Mouse (Mus musculus): Measurements from ENCODE around the gene Abcc1. TPM values are rescaled to one million over a fixed set of nuclear protein-coding genes. Genes with fewer than 3 reads are reported as not detected.

Gene Abcc1
- polyA plus RNA-seq, 1 experiment from 2014 or later, result 5.0 TPM

- WGBS, result 53% methylated on average over 3 of the region's 3 CpGs
Observed at GRCm38 (mm10) chr16:14344967-14345366, 16.4 kb upstream of the Abcc1 start.

DNA sequence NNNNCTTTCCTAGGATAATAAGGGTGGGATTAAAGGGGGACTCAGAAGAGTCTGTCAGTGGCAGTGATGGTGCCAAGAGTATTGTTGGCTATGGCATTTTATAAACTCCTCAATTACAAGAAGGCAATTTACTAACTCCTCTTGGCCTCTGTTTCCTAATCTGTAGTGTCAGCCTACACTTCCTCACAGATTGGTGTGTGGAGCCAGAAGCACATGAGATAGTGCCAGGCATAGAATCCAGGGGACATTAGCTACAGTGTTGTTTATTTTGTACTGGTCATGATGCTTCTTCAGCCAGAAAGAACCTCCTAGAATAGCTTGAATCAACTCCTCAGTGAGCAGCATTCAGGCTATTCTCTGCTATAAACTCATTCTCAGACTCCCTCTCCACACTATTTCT is 9.8 kb upstream of the Abcc1 start:
- Histone ChIP-seq H3K9ac (replicated peaks; ENCODE audit: low read depth) (no peak overlapping the region), H3K27me3 (replicated peaks; ENCODE audit: insufficient read depth, low read length) (no peaks in the 10 kb centered on the region), H3K9me3 (ENCODE audit: low read length) (no peaks in the 10 kb centered on the region), H3K27ac (ENCODE audit: low read length) (no peak overlapping the region), H3K4me3 (ENCODE audit: low read depth, low read length) (no peak overlapping the region), H3K36me3 (ENCODE audit: insufficient read depth, low read length) (no peaks in the 10 kb centered on the region), H3K4me1 (ENCODE audit: insufficient read depth, low read depth, low read length) (no peaks in the 10 kb centered on the region), H3K4me2 (replicated peaks; ENCODE audit: low read depth, low read length) (no peak overlapping the region)
- no peak for TF ChIP-seq CTCF (IDR thresholded peaks at IDR 0.05)
- TF ChIP-seq EP300 (IDR thresholded peaks at IDR 0.05), result no peak
- DNase-seq (ENCODE audit: low spot score) (no peak), ATAC-seq (no peak)

More at GRCm38 (mm10) chr16:14344967-14345366, 16.4 kb upstream of the Abcc1 start:
- no peaks in the 10 kb centered on the region for H3K27me3 ChIP-seq (replicated peaks; ENCODE audit: insufficient read depth, low read length)
- DNase-seq (ENCODE audit: low spot score) (no peak), ATAC-seq (no peak)
- H3K36me3 ChIP-seq (ENCODE audit: insufficient read depth, low read length), result no peaks in the 10 kb centered on the region
- H3K9me3 ChIP-seq (ENCODE audit: low read length), result no peaks in the 10 kb centered on the region
- no peaks in the 10 kb centered on the region for H3K4me1 ChIP-seq (ENCODE audit: insufficient read depth, low read depth, low read length)
- TF ChIP-seq CTCF (IDR thresholded peaks at IDR 0.05) (no peak), EP300 (IDR thresholded peaks at IDR 0.05) (no peak)
- H3K27ac ChIP-seq (ENCODE audit: low read length), result no peak overlapping the region
- H3K4me2 ChIP-seq (replicated peaks; ENCODE audit: low read depth, low read length), result no peak overlapping the region
- H3K4me3 ChIP-seq (ENCODE audit: low read depth, low read length), result no peak overlapping the region
- no peak overlapping the region for H3K9ac ChIP-seq (replicated peaks; ENCODE audit: low read depth)

GRCm38 (mm10) chr16:14352234-14352633 is 9.1 kb upstream of the Abcc1 start:
- WGBS, result 62% methylated on average over 3 of the region's 3 CpGs
- no peak overlapping the region for H3K9ac ChIP-seq (replicated peaks; ENCODE audit: low read depth)
- no peaks in the 10 kb centered on the region for H3K9me3 ChIP-seq (ENCODE audit: low read length)
- no peaks in the 10 kb centered on the region for H3K36me3 ChIP-seq (ENCODE audit: insufficient read depth, low read length)
- DNase-seq (ENCODE audit: low spot score) (no peak), ATAC-seq (no peak)
- H3K27ac ChIP-seq (ENCODE audit: low read length), result no peak overlapping the region
- H3K27me3 ChIP-seq (replicated peaks; ENCODE audit: insufficient read depth, low read length), result no peaks in the 10 kb centered on the region
- no peak overlapping the region for H3K4me3 ChIP-seq (ENCODE audit: low read depth, low read length)
- no peak overlapping the region for H3K4me2 ChIP-seq (replicated peaks; ENCODE audit: low read depth, low read length)
- no peak for TF ChIP-seq EP300 (IDR thresholded peaks at IDR 0.05)
- no peak for TF ChIP-seq CTCF (IDR thresholded peaks at IDR 0.05)
- H3K4me1 ChIP-seq (ENCODE audit: insufficient read depth, low read depth, low read length), result no peaks in the 10 kb centered on the region

DNA sequence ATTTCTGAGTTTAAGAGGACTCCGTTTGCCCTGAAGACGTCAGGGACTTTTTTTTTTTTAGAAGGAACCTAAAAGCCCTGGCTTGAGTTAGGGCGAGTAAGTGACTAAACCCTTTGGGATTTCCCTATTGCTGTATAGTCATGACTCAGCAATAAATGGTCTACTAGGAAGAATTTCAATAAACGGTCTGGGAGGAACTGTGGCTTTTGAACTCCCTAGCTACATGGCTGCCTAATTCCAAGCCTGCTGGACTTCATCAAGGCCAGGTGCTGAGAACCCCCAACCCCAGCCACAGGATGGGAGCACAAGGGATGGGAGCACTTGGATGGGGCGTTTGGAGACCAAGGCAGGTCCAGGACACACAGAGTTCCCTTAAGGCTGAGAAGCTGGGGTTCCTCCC is 8.7 kb upstream of the Abcc1 start:
- TF ChIP-seq CTCF (IDR thresholded peaks at IDR 0.05), result no peak
- no peak for TF ChIP-seq EP300 (IDR thresholded peaks at IDR 0.05)

GRCm38 (mm10) chr16:14357859-14358258 is 3.5 kb upstream of the Abcc1 start:
- Histone ChIP-seq H3K36me3 (ENCODE audit: insufficient read depth, low read length) (no peaks in the 10 kb centered on the region), H3K4me1 (ENCODE audit: insufficient read depth, low read depth, low read length) (peaks cover 4% of the 10 kb centered on the region; the same call in 1 of the 2 replicates), H3K27ac (ENCODE audit: low read length) (no peak overlapping the region), H3K4me3 (ENCODE audit: low read depth, low read length) (no peak overlapping the region), H3K27me3 (replicated peaks; ENCODE audit: insufficient read depth, low read length) (no peaks in the 10 kb centered on the region), H3K4me2 (replicated peaks; ENCODE audit: low read depth, low read length) (no peak overlapping the region), H3K9ac (replicated peaks; ENCODE audit: low read depth) (no peak overlapping the region), H3K9me3 (ENCODE audit: low read length) (no peaks in the 10 kb centered on the region)
- 56% methylated on average over 2 of the region's 2 CpGs for WGBS
- DNase-seq (ENCODE audit: low spot score), result no peak
- TF ChIP-seq CTCF (IDR thresholded peaks at IDR 0.05) (no peak), EP300 (IDR thresholded peaks at IDR 0.05) (no peak)
- ATAC-seq, result no peak

More for the DNA sequence above, 8.7 kb upstream of the Abcc1 start:
- Histone ChIP-seq H3K36me3 (ENCODE audit: insufficient read depth, low read length) (no peaks in the 10 kb centered on the region), H3K27ac (ENCODE audit: low read length) (no peak overlapping the region), H3K27me3 (replicated peaks; ENCODE audit: insufficient read depth, low read length) (no peaks in the 10 kb centered on the region), H3K9ac (replicated peaks; ENCODE audit: low read depth) (no peak overlapping the region), H3K9me3 (ENCODE audit: low read length) (no peaks in the 10 kb centered on the region), H3K4me2 (replicated peaks; ENCODE audit: low read depth, low read length) (no peak overlapping the region), H3K4me1 (ENCODE audit: insufficient read depth, low read depth, low read length) (no peaks in the 10 kb centered on the region), H3K4me3 (ENCODE audit: low read depth, low read length) (no peak overlapping the region)
- ATAC-seq, result no peak
- no peak for DNase-seq (ENCODE audit: low spot score)
- WGBS, result 47% methylated on average over 5 of the region's 5 CpGs

DNA sequence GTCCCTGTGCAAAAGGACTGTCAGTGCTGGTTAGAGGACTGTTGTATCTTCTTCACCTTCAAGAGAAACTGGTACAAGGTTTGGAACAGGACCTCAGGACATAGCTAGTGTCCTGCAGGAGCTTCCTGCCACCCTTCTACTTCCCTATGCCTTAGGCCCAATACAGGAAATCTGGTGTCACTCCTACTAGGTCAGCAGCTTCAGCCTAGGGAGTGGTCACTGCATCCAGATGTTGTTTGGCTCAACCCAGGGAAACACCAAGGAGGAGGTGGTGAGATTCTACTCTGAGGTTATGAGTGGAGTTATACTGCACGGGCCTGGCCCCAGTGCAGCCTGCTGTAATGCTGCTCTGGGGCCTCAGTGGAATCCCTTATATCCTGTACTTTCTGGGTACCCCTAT is 2.8 kb upstream of the Abcc1 start:
- Histone ChIP-seq H3K27me3 (replicated peaks; ENCODE audit: insufficient read depth, low read length) (no peaks in the 10 kb centered on the region), H3K27ac (ENCODE audit: low read length) (no peak overlapping the region), H3K9ac (replicated peaks; ENCODE audit: low read depth) (no peak overlapping the region), H3K9me3 (ENCODE audit: low read length) (no peaks in the 10 kb centered on the region), H3K4me3 (ENCODE audit: low read depth, low read length) (no peak overlapping the region), H3K4me1 (ENCODE audit: insufficient read depth, low read depth, low read length) (peaks cover 4% of the 10 kb centered on the region; the same call in 1 of the 2 replicates), H3K4me2 (replicated peaks; ENCODE audit: low read depth, low read length) (no peak overlapping the region), H3K36me3 (ENCODE audit: insufficient read depth, low read length) (no peaks in the 10 kb centered on the region)
- no peak for DNase-seq (ENCODE audit: low spot score)
- ATAC-seq, result no peak
- no peak for TF ChIP-seq EP300 (IDR thresholded peaks at IDR 0.05)
- TF ChIP-seq CTCF (IDR thresholded peaks at IDR 0.05), result no peak
- WGBS, result 52% methylated on average over 1 of the region's 1 CpGs

GRCm38 (mm10) chr16:14360931-14361330 is 427 bp upstream of the Abcc1 start:
- Histone ChIP-seq H3K4me1 (ENCODE audit: insufficient read depth, low read depth, low read length) (peaks cover 4% of the 10 kb centered on the region; the same call in 1 of the 2 replicates), H3K9ac (replicated peaks; ENCODE audit: low read depth) (peak overlapping the region; percentile 55), H3K4me3 (ENCODE audit: low read depth, low read length) (peak overlapping the region; percentile 66), H3K36me3 (ENCODE audit: insufficient read depth, low read length) (no peaks in the 10 kb centered on the region), H3K27ac (ENCODE audit: low read length) (peak overlapping the region; percentile 40; the same call in 1 of the 2 replicates), H3K27me3 (replicated peaks; ENCODE audit: insufficient read depth, low read length) (no peaks in the 10 kb centered on the region), H3K9me3 (ENCODE audit: low read length) (no peaks in the 10 kb centered on the region), H3K4me2 (replicated peaks; ENCODE audit: low read depth, low read length) (peak overlapping the region; percentile 92)
- DNase-seq (ENCODE audit: low spot score), result peak; percentile 39
- 1% methylated on average over 7 of the region's 7 CpGs for WGBS
- 0 out of 2 replicates have a peak, but pooled peaks have one; percentile 15 for TF ChIP-seq EP300 (IDR thresholded peaks at IDR 0.05)
- no peak for TF ChIP-seq CTCF (IDR thresholded peaks at IDR 0.05)
- ATAC-seq, result peak; percentile 30
